Mouse (Mus musculus) G1E (cell line): Measurements from ENCODE around the gene Letm1.

Experiments
- CTCF ChIP-seq: IDR thresholded peaks from 2 replicates; pipeline ENCODE4 v1.5.1; 2012; ENCODE audit warnings: low read depth, low read length, inconsistent platforms, mixed read lengths
- GATA1 ChIP-seq: IDR thresholded peaks from 2 replicates; pipeline ENCODE4 v1.6.1; 2012; ENCODE audit warnings: borderline replicate concordance, low read length, inconsistent platforms, mixed read lengths
- TAL1 ChIP-seq: conservative IDR thresholded peaks from 2 replicates; pipeline ENCODE4 v1.6.1; 2012; ENCODE audit warnings: low read depth, low read length, inconsistent platforms, mixed read lengths

DNA sequence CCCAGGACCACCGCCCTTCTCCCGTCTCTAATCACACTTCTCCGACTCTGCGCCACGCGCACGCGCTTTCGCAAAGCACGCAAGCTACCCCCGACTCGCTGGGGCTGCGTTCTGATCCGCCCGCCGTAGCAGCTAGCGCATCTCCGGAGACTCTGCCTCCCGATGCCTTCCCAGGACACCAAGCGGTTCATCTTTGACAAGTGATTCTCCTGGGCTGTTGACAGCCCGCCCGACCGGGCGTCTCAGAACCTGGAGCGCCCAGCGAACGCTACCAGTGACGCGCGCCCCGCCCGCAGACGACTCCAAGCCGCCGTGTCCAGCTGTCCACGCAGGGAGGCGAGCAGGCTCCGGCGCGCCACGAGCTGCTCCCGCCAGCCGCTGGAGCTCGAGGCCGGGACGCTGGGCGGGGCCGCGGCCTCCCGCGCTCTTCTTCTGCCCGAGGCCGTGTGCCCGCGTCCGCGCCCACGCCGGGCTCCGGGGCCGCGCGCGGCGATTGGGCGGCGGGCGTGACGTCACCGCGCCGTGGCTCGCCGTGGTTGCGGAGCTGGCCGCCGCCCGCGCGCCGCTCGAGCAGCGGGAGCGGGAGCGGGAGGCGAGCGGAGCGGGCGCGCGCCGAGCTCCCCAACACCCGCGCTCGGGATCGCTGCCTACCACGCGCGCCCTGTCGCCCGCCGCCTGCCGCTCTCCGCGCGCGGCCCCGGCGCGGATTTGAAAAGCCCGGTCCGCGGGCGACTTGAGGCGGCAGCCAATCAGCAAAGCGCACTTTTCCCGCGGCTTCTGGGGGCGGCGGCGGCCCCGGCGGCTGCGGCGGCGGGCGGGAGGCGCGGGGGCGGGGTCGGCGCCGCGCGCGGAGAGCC, 37.5 kb upstream of the Letm1 start, which contains the start of gene Nsd2:
- TF ChIP-seq CTCF: no peak
- TF ChIP-seq TAL1: no peak
- TF ChIP-seq GATA1: no peak
